Mouse (Mus musculus) mesoderm, embryonic 11.5 days (tissue): ENCODE results near the gene 1700030K09Rik.

ENCODE experiments used
- DNase-seq: peaks from one replicate; pipeline ENCODE4 v3.0.0-alpha.2; 2012; ENCODE audit warnings: low read depth, low spot score

Gene 1700030K09Rik

GRCm38 (mm10) chr8:72443338-72443993, at the start of gene 1700030K09Rik, which contains the start of gene Calr3:
Gene 1700030K09Rik, plus strand, starts transcription at chr8:72443880.
Gene Calr3, minus strand, starts transcription at chr8:72443870.
- peak; percentile 97 for DNase-seq

DNA sequence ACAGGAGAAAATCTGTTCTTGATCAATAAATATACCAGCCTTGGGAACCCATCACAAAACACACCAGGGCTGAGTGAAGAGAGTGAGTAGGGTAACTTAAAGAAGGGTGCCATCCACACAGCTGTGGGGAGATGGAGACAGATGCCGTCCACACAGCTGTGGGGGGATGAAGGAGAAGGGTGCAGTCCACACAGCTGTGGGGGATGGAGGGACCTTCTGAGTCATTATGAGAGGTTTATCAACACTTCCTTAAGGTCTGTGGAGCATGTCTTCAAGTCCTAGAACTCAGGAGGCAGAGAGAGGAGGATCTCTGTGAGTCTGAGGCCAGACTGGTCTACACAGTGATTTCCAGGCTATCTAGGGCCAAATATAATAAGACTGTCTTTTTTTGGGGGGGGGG, 42.3 kb upstream of the 1700030K09Rik start:
- no peak for DNase-seq

DNA sequence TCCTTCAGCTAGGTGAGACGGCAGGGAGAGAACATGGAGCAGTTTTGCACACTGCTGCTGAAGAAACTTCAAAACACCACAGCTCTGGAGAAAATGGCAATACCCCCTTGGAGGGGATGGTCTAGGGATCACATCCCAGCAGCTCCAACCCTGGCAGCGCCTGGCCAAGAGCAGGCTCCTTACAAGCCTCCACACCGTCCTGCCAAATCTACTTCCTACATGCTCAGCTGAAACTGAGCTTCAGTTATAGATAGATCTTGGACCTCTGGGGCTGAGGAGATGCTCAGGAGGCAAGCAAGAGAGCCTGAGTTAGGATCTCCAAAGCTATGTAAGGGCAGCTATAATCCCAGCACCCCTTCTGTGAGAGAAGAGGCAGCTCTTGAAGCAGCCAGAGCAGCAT, 40.7 kb upstream of the 1700030K09Rik start:
- no peak for DNase-seq

DNA sequence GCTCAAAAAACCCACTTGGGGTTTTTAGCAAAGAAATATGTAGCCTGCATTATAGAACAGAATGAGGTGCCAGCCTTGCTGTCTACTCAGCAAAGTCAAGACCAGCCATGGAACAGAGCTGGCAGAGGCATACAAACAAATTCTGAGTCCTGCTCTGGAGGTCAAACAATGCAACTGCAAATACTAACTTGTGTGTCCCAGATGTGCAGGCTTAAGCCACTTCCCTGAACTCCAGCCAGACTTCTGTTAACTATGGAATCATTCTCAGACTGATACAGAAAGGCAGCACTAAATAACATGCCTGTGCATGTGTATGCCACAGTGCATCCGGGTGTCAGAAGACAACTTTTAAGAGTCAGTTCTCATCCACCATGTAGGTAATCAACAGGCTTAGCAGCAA, 35.8 kb upstream of the 1700030K09Rik start:
- DNase-seq: no peak

DNA sequence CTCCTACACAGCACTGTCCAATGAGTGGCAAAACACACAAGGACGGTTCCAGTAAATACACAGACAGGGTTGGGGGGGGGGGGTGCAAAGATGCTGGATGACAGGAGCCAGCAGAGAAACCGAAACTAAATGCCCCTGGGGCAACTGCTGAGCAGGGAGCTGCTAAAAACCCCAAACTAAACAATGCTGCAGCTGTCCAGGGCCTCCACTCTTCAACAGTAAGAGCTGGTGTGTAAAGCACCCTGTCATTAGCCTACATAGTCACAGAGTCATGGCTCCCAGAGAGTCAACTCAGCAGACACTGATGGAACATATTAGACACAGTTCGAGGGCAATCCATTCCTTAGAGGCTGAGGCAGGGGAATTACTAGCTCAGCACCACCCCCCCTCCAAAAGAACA, 34.2 kb upstream of the 1700030K09Rik start:
- DNase-seq: peak; percentile 16

- DNase-seq: no peak
Measured at GRCm38 (mm10) chr8:72413839-72414238, 29.8 kb upstream of the 1700030K09Rik start.

DNA sequence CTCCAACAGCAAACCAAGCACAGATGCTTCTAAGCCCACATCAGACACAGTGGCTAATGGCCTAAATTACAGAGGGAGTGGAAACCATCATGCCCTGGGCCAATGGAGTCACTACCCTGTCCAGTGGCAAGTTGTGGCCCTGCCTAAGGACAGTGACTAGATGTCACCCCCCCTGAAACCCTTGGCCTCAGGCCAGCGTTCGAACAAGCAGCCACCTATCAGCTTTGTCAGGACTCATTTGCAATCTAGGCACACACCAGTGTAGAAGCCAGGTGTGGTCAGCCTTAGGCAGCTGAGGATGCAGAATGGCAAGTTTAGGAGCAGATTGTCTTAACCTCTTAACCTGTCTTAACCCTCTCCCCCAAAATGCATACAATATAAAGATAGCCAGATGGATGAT, 28.4 kb upstream of the 1700030K09Rik start:
- DNase-seq: no peak

GRCm38 (mm10) chr8:72418073-72418472, 25.6 kb upstream of the 1700030K09Rik start:
- no peak for DNase-seq

DNA sequence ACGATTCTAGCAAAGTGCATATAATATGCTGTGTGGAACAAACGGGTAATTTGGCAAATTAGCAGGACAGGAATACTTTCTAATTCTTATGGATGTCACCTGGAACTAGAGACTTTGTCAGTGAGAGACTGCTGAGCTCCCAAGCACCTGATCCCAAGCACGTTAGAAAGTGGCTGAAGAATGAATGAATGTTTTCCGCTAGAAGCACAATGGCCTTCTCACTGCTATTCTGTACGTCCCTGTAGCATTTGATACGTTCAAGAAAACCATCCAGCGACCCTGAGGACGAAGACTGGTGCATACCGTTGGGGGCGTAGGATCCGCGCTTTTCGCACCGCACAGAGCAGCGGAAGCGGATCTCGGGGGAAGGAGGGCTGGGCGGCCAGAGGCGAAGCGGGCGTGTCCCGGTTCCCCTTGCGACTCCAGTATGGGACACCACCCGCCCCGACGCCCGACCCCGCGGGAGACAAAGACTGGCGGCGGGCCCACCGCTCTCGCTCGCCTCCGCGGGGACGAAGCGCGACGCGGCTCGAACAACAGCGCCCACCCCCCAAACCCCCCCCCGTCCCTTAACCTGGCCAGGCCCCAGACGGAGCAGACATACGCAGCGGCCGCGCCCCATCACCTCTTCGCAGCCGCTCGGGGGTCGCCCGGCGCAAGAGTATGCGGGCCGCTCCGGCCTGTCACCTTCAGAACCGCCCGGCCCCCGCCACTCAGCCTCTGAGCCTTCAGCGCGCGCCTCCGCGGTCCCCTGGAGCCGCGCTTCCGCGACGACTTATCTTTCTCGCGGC, 22.9 kb upstream of the 1700030K09Rik start:
- DNase-seq: peak; percentile 49

DNA sequence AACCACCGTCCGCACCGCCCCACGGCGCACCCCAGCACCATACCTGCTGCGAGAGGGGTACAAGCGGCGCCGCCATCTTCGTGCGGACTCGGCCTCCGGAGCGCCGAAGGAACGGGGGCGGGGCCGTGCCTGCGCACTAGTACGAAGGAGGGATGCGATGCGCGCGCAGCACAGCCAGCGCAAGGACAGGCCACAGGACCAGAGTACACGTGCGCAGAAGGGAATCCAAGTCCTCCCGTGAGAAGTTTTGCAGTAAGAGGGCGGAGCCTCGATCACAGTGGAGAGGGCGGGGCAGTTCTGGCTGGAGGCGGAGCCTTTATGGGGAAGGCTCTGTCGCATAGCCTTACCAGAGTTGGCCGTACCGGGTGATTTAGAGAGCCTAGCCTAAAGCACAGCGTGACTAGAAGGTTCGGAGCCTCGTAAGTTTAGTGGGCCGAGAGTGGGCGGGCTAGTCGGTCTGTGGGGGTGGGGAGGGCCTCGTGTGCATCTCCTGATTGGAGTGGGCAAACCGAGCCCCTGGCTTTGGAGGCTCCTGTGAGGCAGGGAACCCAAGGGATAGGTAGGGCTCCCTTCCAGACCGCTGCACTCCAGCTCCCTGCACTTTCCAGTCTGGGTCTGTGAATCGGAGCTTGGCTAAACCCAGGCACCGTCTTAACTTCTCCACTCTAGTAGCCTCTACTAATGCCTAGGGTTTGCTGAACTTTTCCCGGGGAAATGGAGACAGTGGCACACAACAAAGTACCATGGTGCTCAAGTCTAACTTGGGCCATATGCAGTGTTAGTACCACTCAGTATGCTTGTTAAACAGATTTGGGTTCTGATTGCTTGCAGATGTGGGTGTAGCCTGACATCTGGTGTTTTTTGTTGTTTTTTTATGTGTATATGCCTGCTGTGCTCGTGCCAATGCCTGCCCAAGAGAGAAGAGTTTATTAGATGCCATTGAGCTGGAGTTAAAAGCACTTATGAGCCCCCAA, 22.0 kb upstream of the 1700030K09Rik start, which contains the start of gene Eps15l1:
Gene Eps15l1, minus strand, starts transcription at position 99 of the 974 bp plus-strand sequence.
- DNase-seq: peak; percentile 100

DNA sequence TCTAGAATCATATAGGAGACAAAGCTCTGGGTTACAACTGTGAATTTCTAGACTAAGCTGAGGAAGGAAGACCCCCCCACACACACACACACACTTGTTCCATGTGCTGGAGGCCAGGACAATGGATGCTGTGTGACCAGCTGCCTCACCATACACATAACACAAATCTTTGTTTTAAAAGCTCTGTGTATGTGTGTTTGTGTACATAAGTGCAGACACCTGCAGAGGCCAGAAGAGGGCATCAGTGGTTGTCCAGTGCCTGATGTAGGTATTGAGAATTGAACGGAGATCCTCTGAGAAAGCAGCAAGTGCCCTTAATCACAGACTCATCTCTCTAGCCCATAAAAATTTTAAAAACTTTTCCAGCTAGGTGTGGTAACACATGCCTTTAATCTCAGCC, 20.8 kb upstream of the 1700030K09Rik start:
- no peak for DNase-seq

- DNase-seq: no peak
Measured at GRCm38 (mm10) chr8:72429676-72430075, 14.0 kb upstream of the 1700030K09Rik start.

DNA sequence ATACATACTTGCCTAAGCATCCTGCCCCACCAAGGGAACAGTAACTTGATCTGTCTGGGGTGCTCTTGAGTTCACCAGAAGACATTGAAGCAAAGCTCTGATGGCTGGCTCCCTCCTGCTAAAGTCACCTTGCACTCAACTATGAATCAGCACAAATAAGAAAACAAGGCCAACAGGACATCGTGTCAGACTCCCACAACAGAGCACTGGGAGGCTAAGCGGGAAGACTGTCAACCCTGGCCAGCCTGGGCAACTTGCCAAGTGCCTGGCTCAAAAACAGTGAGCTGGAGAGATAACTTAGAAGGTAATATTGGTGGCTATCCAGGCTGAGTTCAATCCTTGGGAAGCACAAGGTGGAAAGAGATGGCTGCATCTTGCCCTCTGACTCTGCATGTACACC, 8.7 kb upstream of the 1700030K09Rik start:
- no peak for DNase-seq

- no peak for DNase-seq
Measured at GRCm38 (mm10) chr8:72438248-72439015, 5.2 kb upstream of the 1700030K09Rik start.

DNA sequence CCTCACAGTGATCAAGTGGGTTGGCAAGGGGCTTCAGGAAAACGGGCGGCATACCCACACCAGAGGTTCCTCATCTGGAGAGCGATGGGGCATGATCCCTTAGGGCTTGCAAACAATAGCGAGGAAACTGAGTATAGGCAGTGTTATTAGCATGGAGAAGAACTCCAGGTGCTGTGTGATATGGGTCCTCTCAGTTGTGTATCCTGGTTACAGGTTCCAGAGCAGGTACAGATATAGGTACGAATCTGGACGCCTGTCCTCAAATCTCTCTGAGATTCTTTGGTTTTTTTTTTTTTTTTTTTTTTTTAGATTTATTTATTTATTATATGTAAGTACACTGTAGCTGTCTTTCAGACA, 292 bp downstream of the 1700030K09Rik start:
- no peak for DNase-seq

DNA sequence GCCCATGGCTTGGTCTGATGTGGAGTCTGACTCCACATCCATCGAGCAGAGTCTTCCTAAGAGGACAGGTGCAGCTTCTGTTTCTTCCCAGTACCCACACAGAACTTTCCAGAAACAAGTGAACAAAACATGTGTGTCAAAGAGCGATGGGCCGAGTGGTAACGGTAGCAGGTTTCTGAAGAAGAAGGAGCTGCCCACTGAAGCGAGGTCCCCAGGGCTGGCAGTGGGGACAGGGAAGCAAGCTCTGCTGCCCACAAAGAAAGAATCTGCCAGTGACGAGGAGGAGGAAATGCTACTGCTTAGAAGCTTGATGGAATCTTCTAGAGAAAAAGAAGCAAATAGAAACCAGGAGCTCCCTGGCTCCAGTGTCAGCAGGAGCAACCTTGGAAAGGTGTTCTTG, 1.4 kb downstream of the 1700030K09Rik start:
- no peak for DNase-seq

DNA sequence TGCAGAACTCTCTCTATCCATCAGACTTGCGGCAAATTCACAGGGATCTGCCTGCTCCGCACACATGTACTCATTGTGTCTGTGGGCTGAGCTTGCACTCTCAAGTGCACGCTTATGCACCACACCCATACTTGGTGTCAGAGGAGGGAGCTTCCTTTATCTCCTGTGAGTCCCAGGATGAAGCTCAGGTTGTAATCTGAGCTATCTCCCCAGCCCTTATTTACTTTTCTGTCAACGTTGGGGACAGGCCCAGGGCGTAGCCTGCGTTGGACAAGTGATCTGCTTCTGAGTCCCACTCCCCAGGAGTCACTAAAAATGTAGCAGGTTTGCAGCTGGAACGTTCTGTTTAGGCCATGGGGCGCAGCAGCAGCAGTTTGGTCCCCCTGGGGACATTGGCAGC, 7.8 kb downstream of the 1700030K09Rik start:
- no peak for DNase-seq

- no peak for DNase-seq
Measured at GRCm38 (mm10) chr8:72453904-72454303, 10.2 kb downstream of the 1700030K09Rik start.

GRCm38 (mm10) chr8:72455317-72455716, 11.6 kb downstream of the 1700030K09Rik start:
- no peak for DNase-seq

GRCm38 (mm10) chr8:72457806-72458205, 14.1 kb downstream of the 1700030K09Rik start:
- no peak for DNase-seq

GRCm38 (mm10) chr8:72458457-72458856, 14.8 kb downstream of the 1700030K09Rik start:
- DNase-seq: no peak
